19 mouse cellular contexts compared by ENCODE assay signal in genomic region chr4:134373295-134373694, GRCm38 (mm10). TPM values are rescaled to one million over a fixed set of nuclear protein-coding genes. Genes with fewer than 3 reads are reported as not detected.
"Had no signal": no experiment of that assay in that cellular context is flagged by ENCODE, and none has a peak within 500 bp of the region (broad histone marks: within the 10 kb centered on the region; RNA-seq: fewer than 3 reads in every experiment).

No protein-coding gene starts in this region.

- H3K36me3 ChIP-seq: intestine, embryonic 15.5 days; liver, embryonic 12.5 days; liver, embryonic 15.5 days; lung, embryonic 15.5 days; midbrain, embryonic 10.5 days; midbrain, embryonic 13.5 days; neural tube, embryonic 13.5 days had no signal

- ATAC-seq: liver, embryonic 12.5 days had no signal

- H3K9ac ChIP-seq: intestine, embryonic 15.5 days; liver, embryonic 12.5 days; liver, embryonic 15.5 days had no signal

- H3K9me3 ChIP-seq: intestine, embryonic 15.5 days; liver, embryonic 12.5 days; liver, embryonic 15.5 days; lung, embryonic 15.5 days; midbrain, embryonic 10.5 days; midbrain, embryonic 13.5 days; neural tube, embryonic 13.5 days had no signal

- DNase-seq: kidney, adult 11 months; kidney, adult 9 months; kidney, postnatal 14 days; kidney, postnatal 4 days; layer of hippocampus, adult 9-11 months; liver; lung, adult 18-20 months; lung, postnatal 10 days; lung, postnatal 36 days; thymus, adult 18-20 months; thymus, postnatal 36 days had no signal

- H3K27ac ChIP-seq: intestine, embryonic 15.5 days; liver, embryonic 12.5 days; liver, embryonic 15.5 days; lung, embryonic 15.5 days; midbrain, embryonic 10.5 days; midbrain, embryonic 13.5 days; neural tube, embryonic 13.5 days had no signal

RNA-seq across cellular contexts. Expression of gene Slc30a2, which starts 30.3 kb away (rescaled TPM):
- polyA plus RNA-seq: limb, embryonic 11.5 days; liver, embryonic 12.5 days had no signal
